Mouse (Mus musculus): ENCODE measurements at regions not wholly inside any gene's neighbourhood (a gene's known extent, or its start where the extent isn't known, plus 50 kb on each side); places are given as distances from the start of the nearest gene placed in this dataset.

- no peak for DNase-seq (ENCODE audit: extremely low spot score, low read depth, low spot score)
Measured at GRCm38 (mm10) chr15:10767535-10767934, 53.1 kb upstream of the Rai14 start.

GRCm38 (mm10) chr15:10770410-10771310 lies 56.2 kb upstream of the Rai14 start:
- no peak for DNase-seq (ENCODE audit: extremely low spot score, low read depth, low spot score)

- no peak for DNase-seq (ENCODE audit: extremely low spot score, low read depth, low spot score)
Measured at GRCm38 (mm10) chr15:10771311-10771690, 56.9 kb upstream of the Rai14 start.

GRCm38 (mm10) chr15:10779941-10780620 lies 65.7 kb upstream of the Rai14 start:
- no peak for DNase-seq (ENCODE audit: extremely low spot score, low read depth, low spot score)

DNA sequence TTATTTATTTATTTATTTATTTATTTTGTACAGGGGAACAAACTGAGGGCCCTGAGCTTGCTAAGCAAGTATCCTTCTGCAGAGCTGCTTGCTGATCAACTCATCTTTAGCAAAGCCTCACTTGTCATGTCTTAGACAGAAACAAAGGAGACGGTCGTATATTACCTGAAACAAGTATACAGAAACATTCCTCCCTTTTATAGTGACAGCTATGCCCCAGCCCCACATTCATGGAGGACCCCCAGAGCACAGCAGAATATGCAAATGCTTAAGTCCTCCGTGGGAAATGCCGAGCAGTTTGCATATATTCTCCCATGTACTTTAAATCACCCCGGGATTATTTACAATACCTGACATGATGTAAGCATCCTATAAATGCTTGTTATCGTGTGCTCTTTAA lies 74.9 kb upstream of the Rai14 start:
- DNase-seq (ENCODE audit: extremely low spot score, low read depth, low spot score) = no peak

GRCm38 (mm10) chr15:10790862-10791497 lies 76.6 kb upstream of the Rai14 start:
- no peak for DNase-seq (ENCODE audit: extremely low spot score, low read depth, low spot score)

GRCm38 (mm10) chr15:10791516-10792112 lies 77.2 kb upstream of the Rai14 start:
- no peak for DNase-seq (ENCODE audit: extremely low spot score, low read depth, low spot score)

DNA sequence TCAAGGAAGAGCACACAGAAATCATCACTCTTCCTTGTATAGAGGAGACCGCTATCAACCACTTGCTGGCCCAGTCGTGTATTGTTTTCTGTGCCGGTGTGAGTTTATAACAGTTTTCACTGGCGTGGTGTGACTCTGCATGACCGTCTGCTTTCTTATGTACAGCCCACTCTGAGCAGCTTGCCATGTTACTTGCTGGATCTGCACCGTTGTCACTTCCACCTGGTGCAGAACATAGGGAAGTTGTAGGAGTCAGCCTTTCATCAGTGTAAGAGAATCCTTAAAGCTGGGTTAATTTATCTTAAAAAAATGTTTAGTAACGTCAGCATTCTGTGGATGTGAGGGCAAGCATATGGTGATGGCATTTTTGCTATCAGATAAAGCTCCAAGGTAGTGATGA lies 77.7 kb upstream of the Rai14 start:
- DNase-seq (ENCODE audit: extremely low spot score, low read depth, low spot score) = no peak

- no peak for DNase-seq (ENCODE audit: extremely low spot score, low read depth, low spot score)
Measured at GRCm38 (mm10) chr15:10795126-10795792, 80.8 kb upstream of the Rai14 start.

DNA sequence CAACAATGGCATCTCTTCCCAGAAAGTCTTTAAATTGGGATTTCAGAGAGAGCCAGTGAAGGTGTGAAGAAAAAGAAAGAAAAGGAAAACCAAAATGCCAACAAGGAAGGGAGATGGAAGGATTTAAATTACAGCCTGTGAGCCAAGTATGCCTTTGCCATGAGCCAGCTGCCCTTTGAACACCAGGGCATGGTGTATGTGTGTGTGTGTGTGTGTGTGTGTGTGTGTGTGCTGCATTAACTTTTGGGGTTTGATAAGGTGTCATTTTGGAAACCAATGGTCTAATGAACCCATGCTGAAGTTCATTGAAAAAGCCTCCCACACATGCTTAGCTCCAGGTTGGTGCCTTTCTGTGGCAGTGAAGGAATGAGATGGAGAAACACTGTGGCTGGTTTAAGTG lies 85.2 kb upstream of the Rai14 start:
- no peak for DNase-seq (ENCODE audit: extremely low spot score, low read depth, low spot score)

DNA sequence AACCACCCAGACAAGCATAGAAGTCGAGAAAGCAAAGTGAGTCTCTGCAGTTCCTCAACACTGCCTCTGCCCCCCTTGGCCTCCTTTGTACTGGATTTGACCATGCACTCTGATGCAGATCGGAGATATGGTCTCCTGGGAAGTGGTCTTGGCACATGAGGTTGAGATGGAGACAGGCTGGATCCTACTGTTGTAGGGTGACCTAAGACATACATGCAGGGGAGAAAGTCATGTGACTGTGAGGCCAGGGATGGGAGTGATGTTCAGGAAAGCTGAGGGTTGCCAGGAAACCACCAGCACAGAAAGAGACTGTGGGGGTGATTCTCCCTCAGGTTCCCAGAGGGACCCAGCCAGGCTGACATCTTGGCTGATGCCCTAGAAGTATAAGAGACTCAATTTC lies 99.8 kb upstream of the Rai14 start:
- no peak for DNase-seq (ENCODE audit: extremely low spot score, low read depth, low spot score)

DNA sequence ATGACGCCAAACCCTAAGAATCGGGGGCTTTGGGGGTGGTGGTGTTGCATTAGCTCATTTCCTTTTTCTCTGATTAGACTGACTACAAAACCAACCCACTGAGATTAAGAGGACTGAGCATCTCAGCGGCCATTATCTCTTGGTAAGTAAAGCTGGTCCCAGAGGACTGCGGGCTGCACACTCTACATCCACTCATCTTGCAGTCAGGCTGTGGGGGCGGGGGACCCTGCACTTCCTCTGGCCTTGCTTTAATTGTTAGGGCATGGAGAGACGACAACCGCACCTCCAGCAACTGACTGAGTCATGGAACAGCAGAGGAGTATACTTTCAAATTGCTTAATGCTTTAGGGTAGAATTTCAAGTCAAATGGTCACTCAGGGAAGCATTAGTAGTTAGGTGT lies 100.3 kb upstream of the Rai14 start:
- DNase-seq (ENCODE audit: extremely low spot score, low read depth, low spot score) = no peak

DNA sequence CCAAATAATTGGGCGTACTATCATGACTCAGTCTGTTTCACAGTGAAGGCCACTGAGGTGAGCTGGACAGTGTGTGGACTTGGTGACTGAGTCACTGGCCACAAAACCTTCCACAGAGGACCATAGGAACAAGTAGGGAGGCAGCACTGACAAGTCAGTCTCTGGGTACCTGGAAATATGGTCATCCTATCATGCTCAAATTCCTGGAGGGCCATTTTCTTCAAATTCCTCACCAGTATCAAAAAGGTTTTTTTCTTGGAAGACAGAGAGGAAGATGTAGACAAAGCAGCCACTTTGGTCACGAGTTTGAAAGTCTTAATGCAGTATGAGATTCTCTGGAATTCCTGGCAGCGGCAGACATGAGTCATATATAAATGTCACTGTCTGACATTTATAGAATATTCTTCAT lies 101.8 kb upstream of the Rai14 start:
- DNase-seq (ENCODE audit: extremely low spot score, low read depth, low spot score) = no peak

- DNase-seq (ENCODE audit: extremely low spot score, low read depth, low spot score) = no peak
Measured at GRCm38 (mm10) chr15:10818216-10818615, 103.8 kb upstream of the Rai14 start.

DNA sequence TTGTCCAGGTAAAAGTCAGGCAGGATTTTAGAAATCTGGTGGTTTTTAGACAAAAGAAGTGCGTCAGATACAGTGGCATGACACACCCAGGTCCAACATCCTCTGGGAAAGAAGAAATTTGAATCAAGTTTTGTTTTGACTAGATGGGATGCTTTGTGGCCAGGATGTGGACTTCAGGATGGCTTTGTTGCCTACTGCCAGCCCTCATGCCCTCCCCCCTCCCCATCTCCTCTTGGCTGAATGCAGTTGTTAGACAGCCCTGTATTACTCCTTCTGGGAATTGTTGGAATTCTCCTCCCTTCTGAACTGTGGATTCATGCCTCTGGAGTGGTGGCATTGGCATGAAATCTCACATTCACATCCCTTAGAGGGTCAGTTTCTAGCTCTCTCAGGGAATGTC lies 104.3 kb upstream of the Rai14 start:
- DNase-seq (ENCODE audit: extremely low spot score, low read depth, low spot score) = no peak

- no peak for DNase-seq (ENCODE audit: extremely low spot score, low read depth, low spot score)
Measured at GRCm38 (mm10) chr15:10823933-10824332, 109.5 kb upstream of the Rai14 start.

- no peak for DNase-seq (ENCODE audit: extremely low spot score, low read depth, low spot score)
Measured at GRCm38 (mm10) chr15:10829588-10829987, 115.2 kb upstream of the Rai14 start.

GRCm38 (mm10) chr15:10830478-10830877 lies 116.1 kb upstream of the Rai14 start:
- DNase-seq (ENCODE audit: extremely low spot score, low read depth, low spot score) = no peak

- DNase-seq (ENCODE audit: extremely low spot score, low read depth, low spot score) = no peak
Measured at GRCm38 (mm10) chr15:10831106-10831505, 116.7 kb upstream of the Rai14 start.

GRCm38 (mm10) chr15:10832331-10832730 lies 117.9 kb upstream of the Rai14 start:
- no peak for DNase-seq (ENCODE audit: extremely low spot score, low read depth, low spot score)
